Mouse (Mus musculus) right cerebral cortex, postnatal 25 days (tissue): ENCODE results near the gene Pnrc2.

ENCODE experiments used
- DNase-seq: peaks from one replicate; pipeline ENCODE4 v3.0.0; 2022

Pnrc2 gene

GRCm38 (mm10) chr4:135857597-135858186, 16.0 kb downstream of the Pnrc2 start:
- DNase-seq, result no peak

GRCm38 (mm10) chr4:135856223-135857091, 17.2 kb downstream of the Pnrc2 start:
- DNase-seq, result peak; percentile 61

GRCm38 (mm10) chr4:135855536-135856222, 18.0 kb downstream of the Pnrc2 start, which contains the start of gene Srsf10:
Gene Srsf10 (plus strand): TSS chr4:135855747.
- DNase-seq, result peak; percentile 95

- DNase-seq, result no peak
These were observed 18.6 kb downstream of the Pnrc2 start for GRCm38 (mm10) chr4:135855080-135855479.

- no peak for DNase-seq
These were observed 19.0 kb downstream of the Pnrc2 start for GRCm38 (mm10) chr4:135854630-135855029.

GRCm38 (mm10) chr4:135853987-135854546, 19.6 kb downstream of the Pnrc2 start:
- no peak for DNase-seq

GRCm38 (mm10) chr4:135851942-135852341, 21.7 kb downstream of the Pnrc2 start:
- no peak for DNase-seq

- DNase-seq, result no peak
These were observed 23.1 kb downstream of the Pnrc2 start for GRCm38 (mm10) chr4:135850411-135851095.

- DNase-seq, result no peak
These were observed 26.1 kb downstream of the Pnrc2 start for GRCm38 (mm10) chr4:135847581-135847980.

GRCm38 (mm10) chr4:135844400-135844799, 29.2 kb downstream of the Pnrc2 start:
- no peak for DNase-seq

- no peak for DNase-seq
These were observed 34.2 kb downstream of the Pnrc2 start for GRCm38 (mm10) chr4:135839293-135840011.

- DNase-seq, result no peak
These were observed 34.7 kb downstream of the Pnrc2 start for GRCm38 (mm10) chr4:135838925-135839292.

GRCm38 (mm10) chr4:135834124-135834717, 39.4 kb downstream of the Pnrc2 start:
- DNase-seq, result no peak

- no peak for DNase-seq
These were observed 40.1 kb downstream of the Pnrc2 start for GRCm38 (mm10) chr4:135833301-135834123.

- DNase-seq, result no peak
These were observed 41.6 kb downstream of the Pnrc2 start for GRCm38 (mm10) chr4:135832070-135832469.

GRCm38 (mm10) chr4:135828491-135828890, 45.2 kb downstream of the Pnrc2 start:
- peak; percentile 80 for DNase-seq

- DNase-seq, result no peak
These were observed 49.4 kb downstream of the Pnrc2 start for GRCm38 (mm10) chr4:135824254-135824653.

- DNase-seq, result no peak
These were observed 50.4 kb downstream of the Pnrc2 start for GRCm38 (mm10) chr4:135823298-135823697.

- no peak for DNase-seq
These were observed 51.9 kb downstream of the Pnrc2 start for GRCm38 (mm10) chr4:135821772-135822171.
